Mouse (Mus musculus): ENCODE measurements around the gene Fam83g. TPM values are rescaled to one million over a fixed set of nuclear protein-coding genes. Genes with fewer than 3 reads are reported as not detected.
A peak's percentile ranks its signal among the peaks of the same experiment; 100 is the strongest.

Gene Fam83g
- polyA plus RNA-seq, 1 experiment: 33.8 TPM

GRCm38 (mm10) chr11:61699933-61700332, 16.0 kb downstream of the Fam83g start:
- peaks cover 61% of the 10 kb centered on the region for H3K36me3 ChIP-seq (ENCODE audit: control insufficient read depth, insufficient read depth, low read length)
- TF ChIP-seq POLR2A (IDR thresholded peaks at IDR 0.05; ENCODE audit: low read depth, low read length) (no peak; the same call in 1 of the 2 replicates), CTCF (IDR thresholded peaks at IDR 0.05; ENCODE audit: extremely low read depth, insufficient read length, insufficient replicate concordance, low read depth, low read length) (no peak)
- H3K27me3 ChIP-seq (ENCODE audit: control insufficient read depth, insufficient read depth, low read length): no peaks in the 10 kb centered on the region
- peak overlapping the region; percentile 98 for H3K27ac ChIP-seq (ENCODE audit: insufficient read depth, low read depth, low read length)
- peaks cover 33% of the 10 kb centered on the region for H3K4me1 ChIP-seq (ENCODE audit: control insufficient read depth, insufficient read depth, insufficient read length, low read length)
- whole genome bisulfite sequencing: 12% methylated on average over 4 of the region's 4 CpGs
- H3K4me3 ChIP-seq (ENCODE audit: low read depth, low read length): no peak overlapping the region

- Histone ChIP-seq H3K27ac (ENCODE audit: insufficient read depth, low read depth, low read length) (no peak overlapping the region), H3K4me3 (ENCODE audit: low read depth, low read length) (no peak overlapping the region), H3K36me3 (ENCODE audit: control insufficient read depth, insufficient read depth, low read length) (peaks cover 50% of the 10 kb centered on the region), H3K27me3 (ENCODE audit: control insufficient read depth, insufficient read depth, low read length) (no peaks in the 10 kb centered on the region), H3K4me1 (ENCODE audit: control insufficient read depth, insufficient read depth, insufficient read length, low read length) (peaks cover 29% of the 10 kb centered on the region)
- TF ChIP-seq CTCF (IDR thresholded peaks at IDR 0.05; ENCODE audit: extremely low read depth, insufficient read length, insufficient replicate concordance, low read depth, low read length) (no peak), POLR2A (IDR thresholded peaks at IDR 0.05; ENCODE audit: low read depth, low read length) (no peak)
- 89% methylated on average over 5 of the region's 5 CpGs for WGBS
Measured at GRCm38 (mm10) chr11:61701696-61702095, 17.8 kb downstream of the Fam83g start.

GRCm38 (mm10) chr11:61702494-61702893, 18.6 kb downstream of the Fam83g start:
- 93% methylated on average over 5 of the region's 5 CpGs for WGBS
- Histone ChIP-seq H3K27ac (ENCODE audit: insufficient read depth, low read depth, low read length) (no peak overlapping the region), H3K4me3 (ENCODE audit: low read depth, low read length) (no peak overlapping the region), H3K4me1 (ENCODE audit: control insufficient read depth, insufficient read depth, insufficient read length, low read length) (peaks cover 30% of the 10 kb centered on the region), H3K36me3 (ENCODE audit: control insufficient read depth, insufficient read depth, low read length) (peaks cover 49% of the 10 kb centered on the region), H3K27me3 (ENCODE audit: control insufficient read depth, insufficient read depth, low read length) (no peaks in the 10 kb centered on the region)
- TF ChIP-seq POLR2A (IDR thresholded peaks at IDR 0.05; ENCODE audit: low read depth, low read length) (no peak), CTCF (IDR thresholded peaks at IDR 0.05; ENCODE audit: extremely low read depth, insufficient read length, insufficient replicate concordance, low read depth, low read length) (no peak)

- no peaks in the 10 kb centered on the region for H3K27me3 ChIP-seq (ENCODE audit: control insufficient read depth, insufficient read depth, low read length)
- peaks cover 48% of the 10 kb centered on the region for H3K36me3 ChIP-seq (ENCODE audit: control insufficient read depth, insufficient read depth, low read length)
- no peak overlapping the region for H3K27ac ChIP-seq (ENCODE audit: insufficient read depth, low read depth, low read length)
- no peak overlapping the region for H3K4me3 ChIP-seq (ENCODE audit: low read depth, low read length)
- WGBS: 93% methylated on average over 2 of the region's 2 CpGs
- H3K4me1 ChIP-seq (ENCODE audit: control insufficient read depth, insufficient read depth, insufficient read length, low read length): peaks cover 10% of the 10 kb centered on the region
- TF ChIP-seq CTCF (IDR thresholded peaks at IDR 0.05; ENCODE audit: extremely low read depth, insufficient read length, insufficient replicate concordance, low read depth, low read length): no peak
- no peak for TF ChIP-seq POLR2A (IDR thresholded peaks at IDR 0.05; ENCODE audit: low read depth, low read length)
Measured at GRCm38 (mm10) chr11:61705581-61705980, 21.7 kb downstream of the Fam83g start.

- WGBS: 48% methylated on average over 4 of the region's 4 CpGs
- TF ChIP-seq POLR2A (IDR thresholded peaks at IDR 0.05; ENCODE audit: low read depth, low read length) (no peak), CTCF (IDR thresholded peaks at IDR 0.05; ENCODE audit: extremely low read depth, insufficient read length, insufficient replicate concordance, low read depth, low read length) (no peak)
- no peak overlapping the region for H3K27ac ChIP-seq (ENCODE audit: insufficient read depth, low read depth, low read length)
Measured at GRCm38 (mm10) chr11:61706232-61706631, 22.3 kb downstream of the Fam83g start.

GRCm38 (mm10) chr11:61708928-61709327, 25.0 kb downstream of the Fam83g start:
- WGBS: 62% methylated on average over 3 of the region's 3 CpGs

More at GRCm38 (mm10) chr11:61706232-61706631, 22.3 kb downstream of the Fam83g start:
- H3K4me3 ChIP-seq (ENCODE audit: low read depth, low read length): no peak overlapping the region
- peaks cover 6% of the 10 kb centered on the region for H3K4me1 ChIP-seq (ENCODE audit: control insufficient read depth, insufficient read depth, insufficient read length, low read length)
- no peaks in the 10 kb centered on the region for H3K27me3 ChIP-seq (ENCODE audit: control insufficient read depth, insufficient read depth, low read length)
- H3K36me3 ChIP-seq (ENCODE audit: control insufficient read depth, insufficient read depth, low read length): peaks cover 43% of the 10 kb centered on the region

GRCm38 (mm10) chr11:61713157-61713855, 29.4 kb downstream of the Fam83g start:
- no peak overlapping the region for H3K4me3 ChIP-seq (ENCODE audit: low read depth, low read length)
- H3K27me3 ChIP-seq (ENCODE audit: control insufficient read depth, insufficient read depth, low read length): no peaks in the 10 kb centered on the region
- peaks cover under 1% of the 10 kb centered on the region; the same call in 1 of the 2 replicates for H3K36me3 ChIP-seq (ENCODE audit: control insufficient read depth, insufficient read depth, low read length)
- TF ChIP-seq CTCF (IDR thresholded peaks at IDR 0.05; ENCODE audit: extremely low read depth, insufficient read length, insufficient replicate concordance, low read depth, low read length) (no peak), POLR2A (IDR thresholded peaks at IDR 0.05; ENCODE audit: low read depth, low read length) (no peak)
- WGBS: 75% methylated on average over 15 of the region's 15 CpGs
- no peak overlapping the region for H3K27ac ChIP-seq (ENCODE audit: insufficient read depth, low read depth, low read length)
- no peaks in the 10 kb centered on the region for H3K4me1 ChIP-seq (ENCODE audit: control insufficient read depth, insufficient read depth, insufficient read length, low read length)

More at GRCm38 (mm10) chr11:61708928-61709327, 25.0 kb downstream of the Fam83g start:
- Histone ChIP-seq H3K27ac (ENCODE audit: insufficient read depth, low read depth, low read length) (no peak overlapping the region), H3K4me3 (ENCODE audit: low read depth, low read length) (no peak overlapping the region), H3K27me3 (ENCODE audit: control insufficient read depth, insufficient read depth, low read length) (no peaks in the 10 kb centered on the region), H3K36me3 (ENCODE audit: control insufficient read depth, insufficient read depth, low read length) (peaks cover 17% of the 10 kb centered on the region), H3K4me1 (ENCODE audit: control insufficient read depth, insufficient read depth, insufficient read length, low read length) (peaks cover 6% of the 10 kb centered on the region)
- no peak for TF ChIP-seq POLR2A (IDR thresholded peaks at IDR 0.05; ENCODE audit: low read depth, low read length)

Measured in small intestine, adult 2 months (tissue).